Mouse (Mus musculus) stomach, embryonic 14.5 days (tissue): ENCODE measurements around the gene Fbxl18. TPM values are rescaled to one million over a fixed set of nuclear protein-coding genes. Genes with fewer than 3 reads are reported as not detected.

ENCODE experiments used
- ATAC-seq: fragments of 200-750 bp; cut with Nextera tagmentation; 2 replicates; pipeline ENCODE4 v1.8.0; 2017; ENCODE audit warnings: low read depth, moderate TSS enrichment; ENCODE audit not compliant: insufficient number of reproducible peaks, insufficient read depth, low FRiP score
- H3K27ac ChIP-seq: fragments of 300-500 bp; sonication (generic); 2 replicates; pipeline ENCODE4 v1.5.1; 2014; ENCODE audit warnings: mild to moderate bottlenecking, low read length, moderate library complexity, mixed read lengths
- H3K27me3 ChIP-seq: fragments of 300-500 bp; sonication (generic); 2 replicates; pipeline ENCODE4 v1.6.1; 2014; ENCODE audit warnings: low read length, control low read depth, mixed read lengths; ENCODE audit not compliant: control insufficient read depth, insufficient read depth
- H3K36me3 ChIP-seq: fragments of 300-500 bp; sonication (generic); 2 replicates; pipeline ENCODE4 v1.6.1; 2014; ENCODE audit warnings: mild to moderate bottlenecking, control low read depth, low read length, moderate library complexity, mixed read lengths; ENCODE audit not compliant: control insufficient read depth, insufficient read depth
- H3K4me1 ChIP-seq: fragments of 300-500 bp; sonication (generic); 2 replicates; pipeline ENCODE4 v1.6.1; 2014; ENCODE audit warnings: low read length, control low read depth, mixed read lengths; ENCODE audit not compliant: control insufficient read depth, insufficient read depth
- H3K4me2 ChIP-seq: fragments of 300-500 bp; sonication (generic); replicated peaks from 2 replicates; pipeline ENCODE4 v1.6.1; 2014; ENCODE audit warnings: low read depth, low read length, control low read depth
- H3K4me3 ChIP-seq: fragments of 300-500 bp; sonication (generic); 2 replicates; pipeline ENCODE4 v1.5.1; 2014; ENCODE audit warnings: low read depth, low read length, control low read depth
- H3K9ac ChIP-seq: fragments of 300-500 bp; sonication (generic); replicated peaks from 2 replicates; pipeline ENCODE4 v1.6.1; 2014; ENCODE audit warnings: low read depth, mild to moderate bottlenecking, control low read depth, low read length, moderate library complexity, mixed read lengths
- H3K9me3 ChIP-seq: fragments of 300-500 bp; sonication (generic); 2 replicates; pipeline ENCODE4 v1.6.1; 2016; ENCODE audit warnings: low read depth, low read length, control low read depth; ENCODE audit not compliant: control insufficient read depth
- WGBS: fragments of 180-500 bp; shearing (Covaris S2); extraction: QIAGEN DNeasy Blood & Tissue Kit; methylation state at CpG from one replicate; pipeline ENCODE4 v1.1.7; 2014; 5-methylcytosine and 5-hydroxymethylcytosine counted together
- polyA plus RNA-seq: library from polyadenylated mRNA; unstranded; fragments of >200 nt; fragmentation: Nextera tagmentation; extraction: Ambion mirVana; gene quantifications from 2 replicates; pipeline ENCODE4 v1.2.1, GENCODE M21; 2014

The Fbxl18 gene
- polyA plus RNA-seq, 1 experiment from 2014 or later: 9.1 TPM

- ATAC-seq: no peak
- Histone ChIP-seq H3K4me3 (peak overlapping the region; percentile 100), H3K27me3 (no peaks in the 10 kb centered on the region), H3K9ac (peak overlapping the region; percentile 100), H3K27ac (peak overlapping the region; percentile 100), H3K4me1 (peaks cover 42% of the 10 kb centered on the region), H3K9me3 (no peaks in the 10 kb centered on the region), H3K4me2 (peak overlapping the region; percentile 72), H3K36me3 (peaks cover 50% of the 10 kb centered on the region)
- WGBS: 3% methylated on average over 27 of the region's 27 CpGs
These were observed 9.9 kb upstream of the Fbxl18 start for GRCm38 (mm10) chr5:142905038-142905695.

GRCm38 (mm10) chr5:142904208-142905037 lies 9.2 kb upstream of the Fbxl18 start:
- peak overlapping the region; percentile 72 for H3K4me2 ChIP-seq
- no peaks in the 10 kb centered on the region for H3K9me3 ChIP-seq
- peak overlapping the region; percentile 100 for H3K4me3 ChIP-seq
- WGBS: 68% methylated on average over 19 of the region's 19 CpGs
- no peaks in the 10 kb centered on the region for H3K27me3 ChIP-seq
- peak overlapping the region; percentile 100 for H3K27ac ChIP-seq
- H3K9ac ChIP-seq: peak overlapping the region; percentile 100
- H3K36me3 ChIP-seq: peaks cover 52% of the 10 kb centered on the region
- ATAC-seq: no peak
- peaks cover 35% of the 10 kb centered on the region for H3K4me1 ChIP-seq

- Histone ChIP-seq H3K9me3 (no peaks in the 10 kb centered on the region), H3K9ac (peak overlapping the region; percentile 100), H3K27ac (peak overlapping the region; percentile 62; the same call in 1 of the 2 replicates), H3K27me3 (no peaks in the 10 kb centered on the region), H3K4me2 (peak overlapping the region; percentile 72), H3K4me1 (peaks cover 27% of the 10 kb centered on the region), H3K36me3 (peaks cover 57% of the 10 kb centered on the region), H3K4me3 (peak overlapping the region; percentile 100)
- WGBS: 74% methylated on average over 14 of the region's 14 CpGs
- no peak for ATAC-seq
These were observed 8.4 kb upstream of the Fbxl18 start for GRCm38 (mm10) chr5:142903470-142904207.

GRCm38 (mm10) chr5:142902506-142903314 lies 7.5 kb upstream of the Fbxl18 start:
- peaks cover 18% of the 10 kb centered on the region for H3K4me1 ChIP-seq
- H3K27me3 ChIP-seq: no peaks in the 10 kb centered on the region
- ATAC-seq: no peak
- no peaks in the 10 kb centered on the region for H3K9me3 ChIP-seq
- H3K9ac ChIP-seq: no peak overlapping the region; the same call in 1 of the 2 replicates
- peak overlapping the region; percentile 21 for H3K4me2 ChIP-seq
- H3K4me3 ChIP-seq: peak overlapping the region; percentile 100
- peaks cover 57% of the 10 kb centered on the region for H3K36me3 ChIP-seq
- 54% methylated on average over 5 of the region's 5 CpGs for WGBS
- H3K27ac ChIP-seq: peak overlapping the region; percentile 62; the same call in 1 of the 2 replicates

GRCm38 (mm10) chr5:142901846-142902505 lies 6.8 kb upstream of the Fbxl18 start:
- H3K27ac ChIP-seq: peak overlapping the region; percentile 62; the same call in 1 of the 2 replicates
- H3K27me3 ChIP-seq: no peaks in the 10 kb centered on the region
- H3K4me3 ChIP-seq: no peak overlapping the region
- H3K4me2 ChIP-seq: no peak overlapping the region
- no peak for ATAC-seq
- H3K9me3 ChIP-seq: no peaks in the 10 kb centered on the region
- peaks cover 11% of the 10 kb centered on the region for H3K4me1 ChIP-seq
- 33% methylated on average over 4 of the region's 4 CpGs for WGBS
- H3K9ac ChIP-seq: no peak overlapping the region
- peaks cover 57% of the 10 kb centered on the region for H3K36me3 ChIP-seq

- WGBS: 75% methylated on average over 7 of the region's 7 CpGs
- no peak for ATAC-seq
- no peak overlapping the region for H3K4me2 ChIP-seq
- no peak overlapping the region for H3K4me3 ChIP-seq
- H3K27ac ChIP-seq: no peak overlapping the region
- H3K27me3 ChIP-seq: no peaks in the 10 kb centered on the region
- peaks cover 57% of the 10 kb centered on the region for H3K36me3 ChIP-seq
- H3K4me1 ChIP-seq: peaks cover 10% of the 10 kb centered on the region; the same call in 1 of the 2 replicates
- H3K9ac ChIP-seq: no peak overlapping the region
- no peaks in the 10 kb centered on the region for H3K9me3 ChIP-seq
These were observed 6.2 kb upstream of the Fbxl18 start for GRCm38 (mm10) chr5:142901355-142901802.

- no peak overlapping the region for H3K4me2 ChIP-seq
- H3K4me3 ChIP-seq: no peak overlapping the region
- H3K4me1 ChIP-seq: peaks cover 10% of the 10 kb centered on the region; the same call in 1 of the 2 replicates
- no peak overlapping the region for H3K9ac ChIP-seq
- no peaks in the 10 kb centered on the region for H3K27me3 ChIP-seq
- no peaks in the 10 kb centered on the region for H3K9me3 ChIP-seq
- H3K36me3 ChIP-seq: peaks cover 57% of the 10 kb centered on the region
- no peak for ATAC-seq
- H3K27ac ChIP-seq: no peak overlapping the region
- 78% methylated on average over 7 of the region's 7 CpGs for WGBS
These were observed 5.4 kb upstream of the Fbxl18 start for GRCm38 (mm10) chr5:142900651-142901050.
